Mouse (Mus musculus) kidney, postnatal 14 days (tissue): ENCODE measurements around the gene Rasal2.
A peak's percentile ranks its signal among the peaks of the same experiment; 100 is the strongest.

Experiments
- DNase-seq: peaks from one replicate; pipeline ENCODE4 v3.0.0; 2022; ENCODE audit warnings: mixed read lengths

The Rasal2 gene

GRCm38 (mm10) chr1:157412454-157413369 is at the start of gene Rasal2:
Rasal2 (minus strand) TSS chr1:157412595.
- peak; percentile 98 for DNase-seq

- peak; percentile 43 for DNase-seq
Observed at GRCm38 (mm10) chr1:157461276-157461675, 48.9 kb upstream of the Rasal2 start.

GRCm38 (mm10) chr1:157459904-157460303 is 47.5 kb upstream of the Rasal2 start:
- DNase-seq = no peak

- DNase-seq = peak; percentile 91
Observed at GRCm38 (mm10) chr1:157458421-157459208, 46.2 kb upstream of the Rasal2 start, which contains the start of gene Cryzl2. Cryzl2 (plus strand) TSS chr1:157458577.

- DNase-seq = no peak
Observed at GRCm38 (mm10) chr1:157457789-157458188, 45.4 kb upstream of the Rasal2 start.

DNA sequence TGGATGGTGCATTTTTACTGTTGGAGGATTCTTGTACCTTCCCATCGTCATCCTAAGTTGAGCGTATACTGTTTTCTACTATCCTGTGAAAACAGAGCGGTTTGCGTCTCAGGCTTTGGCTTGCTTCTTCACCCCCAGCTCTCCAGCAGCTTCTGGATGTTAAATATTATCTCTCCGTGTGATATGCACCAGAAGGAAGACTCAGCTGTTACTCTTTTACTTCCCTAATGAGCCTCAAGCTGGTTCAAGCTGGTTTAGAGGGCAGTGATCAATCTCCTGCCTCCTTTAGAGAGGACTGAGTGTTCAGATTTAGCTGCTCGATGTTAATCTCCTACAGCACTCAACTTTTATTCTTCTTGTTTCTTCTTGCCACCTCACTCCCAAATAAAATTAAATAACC is 42.5 kb upstream of the Rasal2 start:
- peak; percentile 75 for DNase-seq

DNA sequence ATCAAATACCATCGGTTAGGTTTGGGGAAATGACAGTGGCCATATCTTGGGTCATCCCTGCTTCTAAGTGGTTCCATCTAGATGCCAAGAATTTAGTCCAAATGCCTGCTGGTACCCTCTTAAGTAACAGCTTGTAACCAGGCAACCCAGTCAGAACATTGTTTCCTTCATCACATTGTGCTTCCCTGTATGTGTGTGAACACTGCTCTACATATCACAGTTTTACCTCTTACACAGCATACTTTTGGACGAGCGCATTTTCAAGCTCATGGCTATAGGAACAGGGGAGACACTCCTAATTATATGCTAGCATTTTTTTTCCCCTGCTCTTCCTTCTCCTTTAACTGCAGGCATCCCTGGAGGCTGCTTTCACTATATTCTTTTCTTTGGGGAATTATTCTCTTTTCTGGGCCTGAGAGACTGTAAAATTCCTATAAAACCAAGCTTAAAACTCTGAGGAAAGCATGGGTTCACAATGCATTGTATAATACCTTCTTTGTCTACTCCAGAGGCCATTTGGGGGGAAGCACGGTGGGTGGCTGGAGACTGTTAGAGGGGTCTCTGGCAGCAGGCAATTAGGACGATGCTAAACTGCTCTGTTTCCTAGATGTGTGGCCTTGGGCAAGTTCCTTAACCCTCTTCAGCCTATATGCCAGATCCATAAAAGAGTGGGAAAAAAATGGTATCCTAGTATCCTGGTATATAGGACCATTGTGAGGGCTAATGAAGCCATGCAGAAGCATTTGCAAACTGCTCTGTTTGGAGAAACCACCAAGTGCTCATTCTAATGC is 40.6 kb upstream of the Rasal2 start:
- DNase-seq = no peak

DNA sequence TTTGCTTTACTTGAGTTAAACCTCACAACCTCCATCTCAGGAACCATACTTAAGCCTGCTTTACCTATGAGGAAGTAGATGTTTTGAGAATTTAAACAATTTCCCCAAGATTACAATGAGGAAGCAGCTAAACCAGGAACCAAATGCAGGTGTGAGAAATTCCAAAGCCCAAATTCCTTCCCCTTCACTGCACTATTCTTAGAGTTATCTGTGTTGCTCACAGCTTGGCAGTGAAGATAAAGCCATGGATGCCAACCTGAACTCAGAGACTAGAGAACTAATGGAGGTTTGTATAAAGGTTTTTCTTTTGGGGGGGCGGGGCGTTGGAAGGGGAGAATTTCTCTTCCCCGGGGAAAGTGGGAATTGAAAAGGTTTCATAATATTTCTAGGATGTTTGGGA is 39.9 kb upstream of the Rasal2 start:
- DNase-seq = no peak

- DNase-seq = peak; percentile 79
Observed at GRCm38 (mm10) chr1:157449981-157450636, 37.7 kb upstream of the Rasal2 start.

- DNase-seq = no peak
Observed at GRCm38 (mm10) chr1:157449532-157449931, 37.1 kb upstream of the Rasal2 start.

- DNase-seq = no peak
Observed at GRCm38 (mm10) chr1:157448805-157449188, 36.4 kb upstream of the Rasal2 start.

- peak; percentile 27 for DNase-seq
Observed at GRCm38 (mm10) chr1:157448164-157448804, 35.9 kb upstream of the Rasal2 start.

GRCm38 (mm10) chr1:157447142-157447541 is 34.7 kb upstream of the Rasal2 start:
- DNase-seq = no peak

DNA sequence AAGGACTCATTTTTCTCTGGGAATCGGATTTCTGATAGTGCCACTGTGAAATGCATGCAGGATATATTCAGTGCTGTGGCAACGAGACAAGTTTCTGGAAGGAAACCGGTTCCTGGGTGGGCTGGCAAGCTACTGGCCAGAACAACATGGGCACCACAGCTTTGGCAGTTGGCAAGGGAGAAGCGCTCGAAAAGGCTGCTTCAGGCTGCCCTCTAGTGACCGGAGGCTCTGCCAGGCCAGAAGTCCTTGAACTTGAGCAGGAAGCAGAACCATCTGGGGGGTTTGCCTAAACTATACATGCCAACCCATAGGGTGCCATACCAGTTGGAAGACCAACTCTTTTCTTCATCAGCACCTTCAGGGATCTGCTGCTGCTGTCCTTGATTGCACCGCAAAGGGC is 33.9 kb upstream of the Rasal2 start:
- peak; percentile 80 for DNase-seq

DNA sequence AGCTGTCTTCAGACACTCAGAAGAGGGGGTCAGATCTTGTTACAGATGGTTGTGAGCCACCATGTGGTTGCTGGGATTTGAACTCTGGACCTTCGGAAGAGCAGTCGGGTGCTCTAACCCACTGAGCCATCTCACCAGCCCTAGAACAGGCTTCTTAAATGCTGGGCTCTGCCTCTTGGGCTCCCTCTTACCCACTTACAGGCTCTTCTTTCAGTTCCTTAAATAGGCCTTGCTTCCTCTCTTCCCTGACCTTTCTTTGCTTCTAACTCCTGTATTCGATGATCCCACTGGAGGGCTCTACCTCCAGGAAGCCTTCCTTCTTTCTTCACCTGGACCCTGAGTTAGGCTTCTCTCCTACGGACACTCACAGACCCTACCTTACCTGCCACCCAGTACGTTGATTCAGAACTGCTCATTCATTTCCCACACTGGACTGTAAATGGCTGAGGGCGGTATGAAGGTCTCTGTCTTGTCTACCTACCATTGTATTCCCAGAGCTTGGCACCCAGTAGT is 33.1 kb upstream of the Rasal2 start:
- no peak for DNase-seq

DNA sequence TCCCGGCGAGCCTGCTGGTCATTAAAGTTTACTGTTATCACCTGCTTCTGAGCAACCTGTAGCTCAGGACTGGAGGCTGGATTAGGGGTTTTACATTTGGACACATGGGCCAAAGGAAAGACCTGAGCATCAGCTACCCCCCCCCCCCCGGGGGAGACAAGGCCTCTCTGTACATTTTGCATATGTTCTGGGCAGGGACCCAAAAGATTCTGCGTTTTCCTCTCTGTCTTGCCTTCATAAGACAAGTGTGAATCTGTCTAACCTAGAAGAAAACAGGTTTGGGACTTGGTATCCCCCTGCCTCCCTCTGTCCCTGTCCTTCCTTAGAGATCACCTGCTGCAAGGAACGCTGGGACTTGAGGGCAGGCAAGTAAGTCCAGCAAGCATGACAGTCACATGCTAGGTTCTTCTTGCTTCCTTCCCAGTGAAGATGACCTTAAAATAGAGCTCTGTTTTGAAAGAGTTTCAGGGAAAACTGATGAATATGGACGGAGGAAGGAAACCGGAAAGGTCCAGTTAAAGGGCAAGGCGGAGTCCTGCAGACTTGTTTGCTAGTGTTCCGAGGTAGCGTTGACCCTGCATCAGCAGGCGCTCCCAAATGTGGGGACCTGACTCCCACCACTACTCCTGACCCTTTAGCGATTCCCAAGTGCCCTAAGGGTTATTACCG is 32.4 kb upstream of the Rasal2 start:
- DNase-seq = no peak

DNA sequence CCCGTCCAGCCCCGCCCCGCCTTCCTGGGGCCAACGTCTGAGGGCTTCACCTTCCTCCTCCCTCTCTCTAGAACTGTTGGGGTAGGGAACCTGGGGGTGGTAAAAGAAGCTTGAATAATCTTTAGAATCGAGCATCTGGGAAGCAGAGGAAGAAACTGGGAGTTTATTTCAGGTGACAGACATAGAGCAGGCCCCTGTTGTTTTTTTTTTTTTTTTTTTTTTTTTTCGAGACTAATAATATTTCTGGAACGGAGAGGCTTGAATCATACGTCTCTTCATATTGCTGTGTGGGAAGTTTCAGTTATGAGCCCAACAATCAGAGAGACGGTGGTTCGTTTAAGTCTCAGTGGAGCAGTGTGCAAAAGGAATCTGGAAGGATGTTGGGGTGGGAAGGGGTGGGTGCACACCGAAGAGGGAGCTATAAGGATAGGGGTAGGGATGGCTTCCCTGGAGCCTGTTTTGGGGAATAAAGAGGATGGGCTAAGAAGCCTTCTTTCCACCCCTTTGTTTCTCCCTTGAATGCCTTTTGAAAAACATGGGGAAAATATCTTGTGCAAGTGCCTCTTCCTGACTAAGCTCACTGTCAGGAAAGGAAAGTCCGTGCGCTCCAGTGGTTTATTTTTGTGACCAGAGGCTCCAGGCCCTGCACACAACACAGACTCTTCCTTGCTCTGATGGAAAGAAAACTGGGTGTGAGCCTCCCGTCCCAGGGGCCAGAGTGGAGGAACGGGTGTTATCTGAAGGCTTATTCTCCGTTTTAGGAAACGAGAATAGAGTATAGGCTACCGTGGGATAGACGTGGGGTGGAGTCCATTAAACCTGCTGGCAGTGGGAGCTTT is 31.5 kb upstream of the Rasal2 start:
- no peak for DNase-seq

GRCm38 (mm10) chr1:157443026-157443722 is 30.8 kb upstream of the Rasal2 start:
- DNase-seq = peak; percentile 59

- no peak for DNase-seq
Observed at GRCm38 (mm10) chr1:157439973-157440641, 27.7 kb upstream of the Rasal2 start.
